Mouse (Mus musculus) frontal cortex, postnatal 10 days (tissue): ENCODE data around the gene Fhad1.

Experiments
- DNase-seq, 2 experiments: peaks; one replicate each; pipeline ENCODE4 v3.0.0; 2022; ENCODE audit warnings: low spot score in 2 of 2, mixed read lengths in 1 of 2

The Fhad1 gene

DNA sequence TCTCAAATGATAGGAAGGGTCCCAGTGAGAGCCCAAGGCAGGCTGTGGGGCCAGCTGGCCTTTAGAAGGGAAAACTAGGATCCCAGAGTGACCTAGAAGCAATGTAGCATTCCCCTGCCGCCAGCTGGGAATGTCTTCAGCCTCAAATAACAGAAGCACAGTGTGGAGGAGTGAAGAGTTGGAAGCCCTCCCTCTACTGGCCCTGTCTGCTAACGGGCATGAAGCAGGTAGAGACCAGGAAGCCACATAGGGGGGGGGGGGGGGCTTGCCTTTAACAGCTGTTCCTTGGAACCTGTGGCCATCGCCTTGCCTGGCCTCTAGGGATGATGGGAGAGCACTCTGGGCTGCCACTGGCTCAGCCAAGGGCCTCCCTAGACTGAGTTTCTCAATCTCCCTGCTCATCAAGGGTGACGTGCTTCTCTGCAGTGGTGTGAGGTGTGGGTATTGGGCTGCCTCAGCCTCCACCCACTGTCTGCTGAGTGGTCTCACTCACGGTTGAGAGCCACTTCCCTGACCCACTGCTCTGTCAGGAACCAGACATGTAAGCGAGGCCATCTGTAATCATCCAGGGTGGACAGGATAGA lies 128.4 kb downstream of the Fhad1 start:
- DNase-seq = no peak

DNA sequence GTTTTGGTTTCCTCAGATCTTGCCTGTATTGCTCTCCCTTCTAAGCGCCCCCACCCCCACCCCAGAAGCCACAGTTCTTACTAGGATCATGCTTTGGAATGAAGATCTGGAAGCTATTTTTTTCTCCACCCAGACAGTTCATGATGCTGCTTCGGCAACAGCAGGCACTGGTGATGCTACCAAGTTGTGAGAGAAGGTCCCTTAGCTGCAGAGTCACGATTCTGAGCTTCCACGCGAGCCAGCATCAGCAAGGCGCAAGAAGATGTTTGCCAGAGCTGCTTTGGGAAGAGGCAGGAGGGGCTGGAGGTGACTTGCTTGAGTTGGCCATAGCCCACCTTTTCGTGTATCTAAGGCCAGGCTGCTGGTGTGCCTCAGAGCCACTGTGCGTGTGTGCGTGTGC lies 129.4 kb downstream of the Fhad1 start:
- DNase-seq = no peak

DNA sequence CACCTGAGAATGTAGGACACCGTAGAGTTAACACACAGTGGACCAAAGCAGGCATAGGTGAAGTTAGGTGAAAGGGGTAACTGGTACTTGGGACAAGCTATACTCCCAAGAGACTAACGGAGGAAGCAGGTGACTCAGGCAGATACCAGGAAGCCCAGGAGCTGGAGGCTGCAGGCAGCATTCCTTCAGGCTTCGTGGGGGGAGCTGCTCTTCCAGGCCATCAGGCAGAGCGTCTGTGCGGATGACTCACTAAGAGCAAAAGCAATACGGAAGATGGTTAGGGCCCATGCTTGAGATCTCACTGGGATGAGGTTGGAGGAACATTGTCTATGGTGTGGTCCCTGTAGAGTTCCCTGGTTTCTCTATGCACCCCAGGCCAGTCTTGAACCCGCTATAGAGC lies 132.0 kb downstream of the Fhad1 start:
- no peak for DNase-seq

DNA sequence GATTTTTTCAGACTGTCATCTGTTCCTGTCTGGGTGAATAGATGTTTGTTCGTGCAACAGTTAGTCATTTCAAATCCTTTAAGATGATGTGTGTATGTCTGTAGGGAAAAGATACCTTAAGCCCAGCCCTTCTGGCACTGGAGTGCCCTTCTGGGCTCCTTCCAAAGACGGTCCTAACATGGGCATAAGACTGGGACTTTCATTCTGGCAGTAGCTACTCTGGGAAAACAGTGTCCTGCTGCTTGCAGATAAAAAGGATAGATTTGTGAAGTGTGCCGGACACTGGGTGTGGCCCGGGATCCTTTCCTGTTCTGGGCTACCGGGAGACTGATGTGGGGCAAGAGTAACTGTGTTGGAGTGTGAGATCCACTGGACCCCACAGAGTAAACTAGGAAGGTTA lies 132.9 kb downstream of the Fhad1 start:
- DNase-seq = no peak

DNA sequence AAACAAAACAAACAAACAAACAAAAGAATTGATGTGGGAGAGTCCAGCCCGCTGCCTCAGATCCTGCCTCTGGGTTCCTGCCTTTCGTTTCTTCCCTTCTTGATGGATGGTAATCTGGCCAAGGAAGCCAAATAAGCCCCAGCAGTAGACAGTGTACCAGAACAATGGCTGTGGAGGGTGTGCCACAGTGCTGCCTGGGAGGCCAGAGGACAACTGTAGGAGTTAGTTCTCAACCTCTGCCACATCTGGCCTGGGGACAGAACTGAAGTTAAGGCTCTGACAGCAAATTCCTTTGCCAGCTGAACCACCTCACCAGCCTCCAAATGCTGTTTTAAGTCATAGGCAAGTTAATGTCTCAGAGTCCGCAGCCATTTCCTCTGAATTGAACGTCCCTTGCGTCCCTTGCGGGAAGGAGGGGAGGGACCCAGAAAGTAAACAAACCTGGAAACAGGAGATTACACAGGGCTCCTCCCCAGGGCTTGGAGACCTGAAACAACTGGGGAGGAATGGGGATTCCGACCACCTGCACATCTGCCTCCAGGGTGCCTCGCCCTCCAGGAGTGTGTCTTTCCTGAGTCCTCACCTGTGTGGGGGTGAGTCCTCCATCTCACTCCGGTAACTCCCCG lies 133.5 kb downstream of the Fhad1 start:
- DNase-seq = no peak

DNA sequence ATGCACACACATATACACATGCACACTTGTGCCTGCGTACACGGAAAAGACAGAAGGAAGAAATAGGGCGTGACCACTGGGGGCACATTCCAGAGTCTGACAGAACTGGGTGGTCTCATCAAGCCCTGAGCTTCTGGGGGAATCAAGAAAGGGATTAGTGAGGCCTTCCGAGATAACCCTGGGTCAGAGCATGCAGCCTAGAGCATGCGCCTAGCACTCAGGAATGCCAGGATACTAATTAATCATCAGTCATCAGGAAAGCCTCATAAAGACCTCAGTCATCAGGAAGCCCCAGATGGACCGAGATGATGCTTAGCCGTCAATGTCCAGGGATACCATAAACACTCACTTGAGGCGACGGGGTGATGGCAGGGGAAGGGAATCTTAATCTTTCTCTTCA lies 135.0 kb downstream of the Fhad1 start:
- no peak for DNase-seq

DNA sequence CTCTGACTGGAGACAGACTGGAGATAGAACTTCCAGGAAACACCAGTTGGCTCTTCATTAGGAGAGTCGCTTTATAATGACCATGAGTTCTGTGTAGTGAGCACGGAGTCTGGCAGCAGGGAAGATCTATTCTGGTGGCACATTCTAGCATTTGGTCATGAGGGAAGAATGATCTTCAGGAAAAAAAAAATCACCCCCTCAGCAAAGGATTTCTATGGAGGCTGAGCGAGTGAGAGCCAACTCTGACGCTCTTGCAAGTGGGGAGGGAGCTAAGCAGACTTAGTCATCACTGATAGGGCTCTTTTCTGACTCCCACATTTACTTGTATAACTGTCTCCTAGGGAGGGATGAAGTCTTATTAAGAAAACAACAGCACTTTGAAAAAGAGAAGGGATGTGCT lies 135.8 kb downstream of the Fhad1 start:
- no peak for DNase-seq

DNA sequence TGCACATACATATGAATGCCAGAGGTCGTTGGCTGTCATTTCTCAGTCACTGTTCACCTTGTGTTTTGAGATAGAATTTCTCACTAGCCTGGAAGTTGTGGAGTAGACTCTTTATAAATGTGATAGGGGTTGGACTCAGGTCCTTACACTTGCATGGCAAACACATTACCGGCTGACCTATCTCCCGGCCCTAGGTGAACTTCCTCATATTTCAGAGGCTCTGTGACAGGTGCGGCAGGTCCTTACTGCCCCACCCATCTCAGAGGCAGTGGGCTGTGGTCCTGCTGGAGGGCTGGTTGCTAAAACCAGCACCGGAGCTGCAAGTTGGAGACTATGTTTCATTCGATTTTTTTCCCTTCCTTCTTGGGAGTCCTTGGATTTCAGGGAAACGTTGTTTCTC lies 136.3 kb downstream of the Fhad1 start:
- no peak for DNase-seq

DNA sequence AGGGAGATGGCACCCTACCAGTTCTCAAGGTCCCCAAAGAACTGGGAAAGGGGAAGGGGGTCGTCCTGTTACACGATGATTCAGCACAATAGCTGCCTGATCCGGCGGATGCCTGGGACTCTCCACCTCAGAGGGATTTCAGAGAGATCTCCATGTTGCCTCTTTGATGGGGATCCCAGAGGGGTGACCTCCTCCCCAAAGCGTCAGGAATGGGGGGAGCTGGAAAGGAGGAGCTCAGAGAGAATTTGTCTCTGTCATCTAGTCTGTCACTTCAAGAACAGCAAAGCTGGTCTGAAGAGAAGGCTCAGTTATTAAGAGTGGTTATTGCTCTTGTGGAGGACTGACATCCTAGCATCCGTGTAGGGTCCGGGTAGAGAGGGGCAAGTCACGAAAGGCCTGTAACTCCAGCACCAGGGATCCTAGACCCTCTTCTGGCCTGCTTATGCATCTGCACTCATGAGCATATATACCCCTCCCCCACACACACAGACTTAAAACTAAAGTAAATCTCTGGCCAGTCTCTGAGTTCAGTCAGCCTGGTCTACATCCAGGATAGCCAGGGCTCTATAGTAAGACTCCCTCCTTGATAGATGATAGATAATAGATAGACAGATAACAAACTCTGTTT lies 139.3 kb downstream of the Fhad1 start:
- no peak for DNase-seq

DNA sequence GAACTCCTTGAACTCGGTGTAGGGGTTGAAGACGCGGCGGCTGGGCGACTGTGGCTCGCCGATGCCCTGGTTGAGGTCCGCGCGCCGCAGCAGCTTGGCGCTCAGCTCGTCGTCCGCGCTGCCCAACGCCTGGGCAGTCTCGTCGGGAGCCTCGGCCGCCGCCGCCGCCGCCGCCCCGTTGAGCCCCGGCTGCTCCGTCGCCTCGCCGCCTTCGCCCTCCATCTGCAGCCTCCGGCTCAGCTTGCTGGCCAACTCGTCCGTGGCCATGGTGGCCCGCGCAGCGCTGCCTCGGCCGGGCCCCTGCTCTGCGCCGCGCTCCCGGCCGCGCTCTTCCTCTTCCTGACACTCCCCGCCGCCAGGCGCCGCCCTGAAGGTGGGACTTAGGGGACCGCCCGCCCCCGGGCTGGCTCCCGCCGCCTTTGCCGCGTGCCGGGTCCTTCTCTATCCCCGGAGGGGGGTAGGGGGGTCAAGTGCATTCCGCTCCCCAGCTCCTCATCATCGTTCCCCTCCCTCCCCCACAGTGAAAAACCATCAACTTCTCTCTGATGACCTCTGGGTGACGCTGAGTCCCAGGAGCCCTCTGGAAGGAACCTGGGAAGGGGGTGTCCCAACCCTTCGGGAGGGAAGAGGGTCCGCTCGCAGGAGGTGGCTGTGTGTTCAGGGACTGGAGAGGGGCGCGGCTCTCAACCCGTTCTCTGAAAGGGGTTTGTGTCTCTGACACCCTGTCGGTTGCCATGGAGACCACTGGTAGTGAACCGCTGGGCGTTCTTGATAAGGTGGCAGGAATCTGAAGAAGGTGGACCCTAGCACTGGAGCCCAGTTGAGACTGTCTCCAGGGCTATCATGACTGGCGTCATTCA lies 140.1 kb downstream of the Fhad1 start, which contains the start of gene Efhd2:
TSS of gene Efhd2 (minus strand) at position 320 of the 860 bp plus-strand sequence.
- DNase-seq = peak; percentile 74 to 80

DNA sequence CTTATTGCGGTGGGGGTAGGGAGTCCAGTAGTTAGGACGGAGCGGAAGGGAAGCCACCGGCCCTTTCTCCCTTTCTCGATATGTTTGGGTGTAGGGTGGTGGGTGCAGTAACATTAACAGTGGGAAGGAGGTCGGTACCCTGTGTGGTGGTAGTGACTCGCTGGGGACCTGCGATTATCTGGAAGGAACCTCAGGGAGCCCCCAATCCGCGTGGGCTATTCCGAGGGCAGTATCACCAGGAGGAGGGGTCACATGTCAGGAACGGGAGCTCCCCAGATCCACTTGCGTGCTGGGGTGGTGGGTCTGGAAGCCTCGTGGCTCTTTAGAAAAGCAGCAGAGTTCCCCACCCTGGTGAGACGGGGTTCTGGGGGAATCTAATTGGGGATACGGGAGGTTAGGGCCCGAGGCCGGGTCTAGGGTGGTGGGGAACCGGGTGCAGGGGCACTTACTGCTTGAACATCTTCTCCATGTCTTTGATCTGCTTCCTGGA lies 140.7 kb downstream of the Fhad1 start:
- DNase-seq = no peak

DNA sequence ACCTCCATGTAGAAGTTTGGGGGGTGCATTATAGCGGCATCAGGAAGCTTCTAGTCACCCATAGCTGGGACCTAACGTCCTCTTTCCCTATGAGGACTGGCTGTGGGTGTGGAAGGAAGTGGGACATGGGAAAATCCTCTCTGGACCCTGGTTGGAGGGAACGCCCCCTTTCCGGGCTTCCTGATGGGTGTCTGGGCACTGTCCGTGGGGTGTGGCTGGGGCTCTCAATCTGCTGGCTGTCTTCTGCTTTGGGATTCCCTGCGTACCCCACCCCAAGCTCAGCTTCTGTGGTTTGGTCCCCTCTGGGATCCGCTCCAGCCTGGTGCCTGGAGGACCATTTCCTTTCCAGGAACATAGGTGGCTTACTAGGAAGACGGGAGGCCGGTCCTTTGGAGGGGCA lies 141.9 kb downstream of the Fhad1 start:
- DNase-seq = peak in 1 of 2 experiments; percentile 25

DNA sequence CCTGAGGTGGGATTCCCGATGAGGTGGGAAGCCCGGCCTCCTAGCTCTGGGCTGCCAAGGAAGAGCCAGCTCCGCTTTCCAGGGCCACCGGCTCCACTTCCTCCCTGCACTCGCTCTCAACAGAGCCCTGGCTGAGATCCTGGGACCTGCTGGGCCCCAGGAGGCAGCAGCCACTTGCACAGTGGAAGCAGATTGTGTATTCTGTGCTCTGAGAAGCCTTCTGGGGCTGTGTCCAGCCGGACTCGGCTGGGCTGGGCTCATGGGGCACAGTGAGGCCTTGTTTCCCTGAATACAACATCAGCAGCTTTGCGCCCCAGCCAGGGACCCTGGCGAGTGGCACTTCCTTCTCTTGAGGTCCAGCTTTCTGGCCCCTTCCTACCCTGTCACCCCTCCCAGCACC lies 143.0 kb downstream of the Fhad1 start:
- peak; percentile 64 to 69 for DNase-seq

DNA sequence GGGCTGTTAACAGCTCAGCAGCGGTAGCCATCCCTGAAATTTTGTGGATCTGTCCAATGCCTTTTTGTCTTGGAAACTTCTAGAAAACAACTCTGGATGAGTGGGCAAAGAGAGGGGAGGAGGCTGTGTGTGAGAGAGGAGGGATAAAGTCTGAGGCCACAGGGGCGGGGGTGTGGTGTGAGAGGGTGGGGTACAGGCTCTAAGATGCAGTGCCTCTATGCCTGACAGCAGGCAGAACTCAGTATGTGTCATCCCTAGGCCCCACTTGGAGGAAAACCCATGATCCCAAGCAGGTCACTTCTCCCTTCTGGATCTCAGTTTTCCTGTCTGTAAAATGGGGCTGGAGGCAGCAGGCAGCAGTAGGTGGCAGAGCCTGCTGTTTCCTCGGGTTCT lies 143.6 kb downstream of the Fhad1 start:
- no peak for DNase-seq

DNA sequence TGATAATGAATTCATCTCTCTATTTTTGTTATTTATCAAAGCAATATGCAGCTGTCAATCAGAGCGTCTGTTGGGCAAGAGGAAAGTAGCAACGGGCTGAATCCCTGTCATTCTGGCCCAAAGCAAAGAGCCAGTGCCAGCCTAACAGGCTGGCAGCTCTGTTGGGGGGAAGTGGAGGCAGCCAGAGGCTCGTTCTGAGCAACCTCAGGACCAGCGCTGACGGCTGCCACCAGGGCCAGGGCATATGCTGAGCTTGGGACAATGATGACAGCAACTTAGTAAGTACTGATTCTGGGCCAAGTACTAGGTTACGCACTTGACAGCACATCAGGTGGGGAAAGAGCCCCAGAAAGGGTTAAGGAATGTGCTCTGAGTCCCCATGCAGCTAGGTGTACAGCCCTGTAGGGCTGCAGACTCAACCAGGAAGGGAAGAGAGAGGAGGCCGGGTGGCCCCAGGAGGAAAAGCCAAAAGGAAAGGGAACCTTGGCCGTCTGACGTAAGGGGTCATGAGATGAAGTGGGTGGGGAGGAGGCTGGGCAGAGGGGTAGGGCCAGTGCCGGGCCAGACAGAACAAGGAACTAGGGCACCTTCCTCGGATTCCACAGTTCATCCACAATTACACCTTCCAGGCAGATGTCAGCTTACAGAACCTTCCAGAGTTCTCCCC lies 144.1 kb downstream of the Fhad1 start:
- no peak for DNase-seq

DNA sequence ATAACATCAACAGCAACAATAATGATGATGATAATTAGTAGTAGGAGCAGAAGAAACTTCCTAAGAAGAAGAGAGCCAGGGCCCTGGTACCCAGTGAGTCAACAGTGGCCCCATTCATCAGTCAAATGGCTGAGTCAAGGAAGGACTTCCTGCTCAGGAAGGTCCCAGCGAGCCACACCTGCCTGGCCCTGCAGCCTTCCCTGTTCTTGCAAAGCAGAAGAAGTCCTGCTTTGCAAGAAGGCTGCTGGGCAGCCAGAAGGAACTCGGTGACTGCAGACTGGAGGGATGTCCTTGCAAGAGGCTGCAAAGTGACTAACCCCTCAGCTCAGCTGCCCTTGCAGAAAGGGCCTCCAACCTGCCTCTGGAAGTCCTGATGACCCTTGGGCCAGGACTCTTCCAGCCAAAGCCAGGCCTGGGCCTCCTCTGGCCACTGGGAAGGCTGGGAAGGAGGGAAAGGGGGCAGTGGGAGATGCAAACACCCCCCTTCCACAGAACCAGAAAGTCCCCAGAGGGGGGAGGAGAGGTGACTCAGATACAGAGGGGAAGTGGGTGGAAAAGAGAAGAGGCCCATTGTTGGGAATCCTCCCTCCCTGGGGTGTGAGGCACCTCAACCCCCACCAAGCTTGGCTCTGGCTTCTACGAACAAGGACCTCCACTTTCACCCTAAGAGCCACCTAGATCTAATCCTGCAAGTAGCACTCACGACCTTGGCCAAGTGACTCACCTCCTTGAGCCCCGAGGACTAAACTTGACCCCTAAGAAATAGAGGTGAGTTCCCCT lies 145.3 kb downstream of the Fhad1 start:
- DNase-seq = no peak

DNA sequence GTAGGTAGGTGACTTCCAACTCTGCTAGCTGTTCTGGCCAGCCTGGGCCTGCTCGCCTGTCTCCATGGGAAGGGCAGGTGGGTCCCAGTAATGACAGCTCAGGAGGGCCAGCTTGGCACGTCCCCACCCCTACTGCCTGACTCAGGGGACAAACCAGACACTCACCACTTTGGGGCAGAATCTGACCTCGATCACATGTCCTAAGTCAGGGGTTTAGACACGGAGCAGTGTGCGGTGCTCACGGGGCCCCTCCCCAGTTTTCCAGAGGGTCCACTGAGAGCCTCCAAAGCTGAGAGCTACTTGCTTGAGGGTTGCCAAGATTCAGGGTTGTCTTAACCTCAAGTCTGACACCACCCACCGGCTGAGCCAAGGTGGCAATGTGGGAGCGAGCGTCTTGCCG lies 146.8 kb downstream of the Fhad1 start:
- no peak for DNase-seq

DNA sequence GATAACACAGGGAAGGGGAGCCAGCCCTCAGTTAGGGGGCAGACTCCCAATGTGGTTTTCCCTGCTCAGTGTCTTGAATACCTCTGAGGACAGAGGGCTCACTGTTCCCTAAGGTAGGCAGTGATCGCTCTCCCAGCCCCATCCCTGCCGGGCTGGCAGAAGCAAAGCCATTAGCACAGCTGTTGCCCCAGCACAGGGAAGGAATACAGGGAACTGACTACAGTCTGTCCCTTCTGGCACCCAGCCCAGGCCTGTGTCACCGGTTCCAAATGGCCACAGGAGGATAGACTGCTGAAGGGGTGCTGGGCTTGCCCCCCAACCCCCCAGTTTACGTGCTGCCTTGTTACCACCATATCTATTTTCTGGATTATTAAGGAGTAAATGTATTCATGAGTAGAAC lies 147.4 kb downstream of the Fhad1 start:
- DNase-seq = peak; percentile 69 to 71

DNA sequence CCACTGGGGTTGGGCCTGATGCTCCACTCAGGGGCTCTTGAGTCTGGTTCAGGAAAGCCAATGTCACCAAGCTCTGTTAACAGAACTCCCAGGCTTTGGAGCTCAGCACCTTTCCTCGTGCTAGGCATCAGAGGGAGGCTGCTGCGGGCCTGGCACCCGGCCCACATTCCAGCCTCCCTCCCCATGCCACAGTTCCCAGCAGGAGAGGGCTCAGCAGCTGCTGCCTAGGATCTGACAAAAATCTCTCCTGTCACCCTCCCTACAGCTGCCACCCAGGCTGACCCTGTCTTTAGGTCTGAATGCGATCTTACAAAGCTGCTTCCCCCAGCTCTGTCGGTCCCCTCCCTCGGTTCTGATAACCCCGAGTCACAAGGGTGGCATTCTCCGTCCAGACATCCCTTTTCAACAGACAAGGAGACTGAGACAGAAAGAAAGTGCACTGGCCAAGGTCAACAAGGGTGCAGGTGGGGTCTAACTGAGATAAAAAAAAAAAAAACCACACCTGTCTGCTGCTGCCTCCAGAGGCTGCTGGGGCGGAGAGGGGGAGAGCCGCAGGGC lies 147.9 kb downstream of the Fhad1 start:
- DNase-seq = no peak

DNA sequence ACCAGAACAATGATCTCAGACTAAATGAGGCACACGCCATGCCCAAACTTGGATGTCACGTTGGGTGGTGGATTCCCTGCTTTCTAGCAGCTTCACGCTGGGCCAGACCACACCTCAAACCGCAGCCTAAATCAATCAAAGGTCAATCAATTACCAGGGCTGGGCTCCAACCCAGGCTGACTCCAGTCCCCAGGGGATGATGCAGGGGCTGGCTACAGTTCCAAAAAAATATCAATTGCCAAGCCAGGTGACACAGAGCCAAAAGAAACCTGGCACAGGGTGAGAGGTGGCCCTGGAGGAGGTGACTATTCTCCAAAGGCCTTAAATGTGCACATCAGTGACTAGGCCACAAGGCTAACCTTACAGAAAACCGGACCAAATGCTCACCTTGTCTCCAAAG lies 149.3 kb downstream of the Fhad1 start:
- no peak for DNase-seq

DNA sequence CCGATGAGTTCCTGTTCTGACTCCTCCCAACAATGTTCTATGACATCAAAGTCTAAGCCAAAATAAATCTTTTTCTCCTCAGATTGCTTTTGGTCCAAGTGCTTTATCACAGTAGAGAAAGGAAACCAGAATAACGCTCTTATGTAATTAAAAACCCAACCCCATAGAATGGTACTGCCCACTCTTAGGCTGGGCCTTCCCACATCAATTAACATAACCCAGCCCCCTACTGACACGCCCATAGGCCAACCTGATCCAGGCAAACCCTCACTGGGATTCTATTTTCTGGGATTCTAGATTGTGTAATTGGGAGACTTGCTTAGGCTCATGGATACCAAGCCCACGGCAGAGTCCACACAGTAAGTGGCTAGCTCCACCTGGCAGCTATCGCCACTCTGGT lies 149.9 kb downstream of the Fhad1 start:
- DNase-seq = no peak
